Comparison of ENCODE assay signal across 8 mouse cellular contexts in genomic region chr1:176812491-176813291, GRCm38 (mm10). TPM values are rescaled to one million over a fixed set of nuclear protein-coding genes. Genes with fewer than 3 reads are reported as not detected.
DNase-seq lines count a peak whose midpoint lies in the region; ATAC-seq lines count a peak whose summit lies in the region.

No protein-coding gene starts in this region.

- 22% methylated on average over 11 of the region's 11 CpGs for WGBS in kidney, embryonic 14.5 days
- WGBS in hindbrain, embryonic 11.5 days = 32% methylated on average over 11 of the region's 11 CpGs
- WGBS in midbrain, embryonic 13.5 days = 17% methylated on average over 11 of the region's 11 CpGs

- no peak for DNase-seq in kidney, postnatal 36 days
- DNase-seq in MN1 (ENCODE audit: low spot score) = peak; percentile 47
- DNase-seq in hindbrain, embryonic 11.5 days (ENCODE audit: low spot score) = peak; percentile 13
- no peak for DNase-seq in gastrocnemius, postnatal 4 days (ENCODE audit: low spot score in 2 of 2)
- DNase-seq in left cerebral cortex, postnatal 36 days (ENCODE audit: low spot score in 2 of 2) = no peak
- no peak for DNase-seq in layer of hippocampus, adult 18-20 months (ENCODE audit: low spot score in 2 of 2)

- no peaks in the 10 kb centered on the region for H3K27me3 ChIP-seq in kidney, embryonic 14.5 days (ENCODE audit: control insufficient read depth, insufficient read depth, low read length)
- no peaks in the 10 kb centered on the region for H3K27me3 ChIP-seq in hindbrain, embryonic 11.5 days (ENCODE audit: control insufficient read depth, insufficient read depth, low read length)
- H3K27me3 ChIP-seq in midbrain, embryonic 13.5 days = no peaks in the 10 kb centered on the region

- H3K4me1 ChIP-seq in kidney, embryonic 14.5 days (ENCODE audit: control insufficient read depth, insufficient read depth, low read length) = peaks cover 3% of the 10 kb centered on the region; the same call in 1 of the 2 replicates
- H3K4me1 ChIP-seq in hindbrain, embryonic 11.5 days (replicated peaks; ENCODE audit: control insufficient read depth, insufficient read depth, low read length) = no peaks in the 10 kb centered on the region
- peaks cover 49% of the 10 kb centered on the region for H3K4me1 ChIP-seq in midbrain, embryonic 13.5 days (replicated peaks)

- peak overlapping the region; percentile 89 for H3K9ac ChIP-seq in kidney, embryonic 14.5 days (ENCODE audit: low read depth, low read length)
- peak overlapping the region; percentile 96 for H3K9ac ChIP-seq in hindbrain, embryonic 11.5 days (ENCODE audit: low read depth, low read length)
- peak overlapping the region; percentile 97 for H3K9ac ChIP-seq in midbrain, embryonic 13.5 days (replicated peaks)

- intact Hi-C loops in left cerebral cortex, postnatal 36 days (cut with DNase I) = loop anchor here (2.0 kb wide), 1 partner anchor 444 kb away; no protein-coding TSS in a partner anchor

- peak overlapping the region; percentile 90 for H3K4me3 ChIP-seq in kidney, embryonic 14.5 days (ENCODE audit: low read length)
- H3K4me3 ChIP-seq in hindbrain, embryonic 11.5 days (ENCODE audit: low read depth, low read length) = peak overlapping the region; percentile 93
- peak overlapping the region; percentile 91 for H3K4me3 ChIP-seq in midbrain, embryonic 13.5 days (replicated peaks)

- H3K27ac ChIP-seq in kidney, embryonic 14.5 days (ENCODE audit: low read depth, low read length) = peak overlapping the region; percentile 96
- peak overlapping the region; percentile 100 for H3K27ac ChIP-seq in hindbrain, embryonic 11.5 days (ENCODE audit: low read depth, low read length)
- peak overlapping the region; percentile 100 for H3K27ac ChIP-seq in midbrain, embryonic 13.5 days

- no peaks in the 10 kb centered on the region for H3K36me3 ChIP-seq in kidney, embryonic 14.5 days (ENCODE audit: control insufficient read depth, insufficient read depth, low read length)
- H3K36me3 ChIP-seq in hindbrain, embryonic 11.5 days (ENCODE audit: control insufficient read depth, insufficient read depth, low read length) = no peaks in the 10 kb centered on the region
- H3K36me3 ChIP-seq in midbrain, embryonic 13.5 days = no peaks in the 10 kb centered on the region

- no peak for ATAC-seq in kidney, embryonic 14.5 days (ENCODE audit: low FRiP score, low TSS enrichment)
- ATAC-seq in hindbrain, embryonic 11.5 days (ENCODE audit: low FRiP score) = no peak
- no peak for ATAC-seq in midbrain, embryonic 13.5 days

- no peaks in the 10 kb centered on the region for H3K9me3 ChIP-seq in kidney, embryonic 14.5 days (ENCODE audit: control insufficient read depth, low read length)
- no peaks in the 10 kb centered on the region for H3K9me3 ChIP-seq in hindbrain, embryonic 11.5 days (ENCODE audit: control insufficient read depth, low read length)
- no peaks in the 10 kb centered on the region for H3K9me3 ChIP-seq in midbrain, embryonic 13.5 days

- peak overlapping the region; percentile 67 for H3K4me2 ChIP-seq in kidney, embryonic 14.5 days (replicated peaks; ENCODE audit: low read depth, low read length)
- H3K4me2 ChIP-seq in hindbrain, embryonic 11.5 days (replicated peaks; ENCODE audit: low read depth, low read length) = peak overlapping the region; percentile 63
- H3K4me2 ChIP-seq in midbrain, embryonic 13.5 days (replicated peaks) = peak overlapping the region; percentile 67

RNA-seq across cellular contexts. Expression of gene Cep170, which starts 1.2 kb away (rescaled TPM):
- polyA plus RNA-seq in kidney, embryonic 14.5 days (2014; fragmentation: Nextera tagmentation; extraction: Ambion mirVana) = 18.8 and 32.2 TPM in 2 replicates
- polyA plus RNA-seq in hindbrain, embryonic 11.5 days (2014; fragmentation: Nextera tagmentation; extraction: Ambion mirVana) = 80.1 and 108 TPM in 2 replicates
- polyA plus RNA-seq in midbrain, embryonic 13.5 days (2015; fragmentation: Nextera tagmentation; extraction: Ambion mirVana) = 124 and 140 TPM in 2 replicates
- 10 to 100 TPM; 59.8 to 65.1 TPM for total RNA-seq in gastrocnemius, postnatal 4 days (2021)
- total RNA-seq in left cerebral cortex, postnatal 36 days (2021) = 100 to 1,000 TPM in 1 of 2 experiments, 10 to 100 TPM in 1; 86.7 to 106 TPM
- total RNA-seq in layer of hippocampus, adult 18-20 months (2021) = 100 to 1,000 TPM; 101 to 103 TPM

RNA-seq across cellular contexts. Expression of gene Sdccag8, which starts 1.8 kb away (rescaled TPM):
- polyA plus RNA-seq in kidney, embryonic 14.5 days (2014; fragmentation: Nextera tagmentation; extraction: Ambion mirVana) = 17.0 and 17.6 TPM in 2 replicates
- polyA plus RNA-seq in hindbrain, embryonic 11.5 days (2014; fragmentation: Nextera tagmentation; extraction: Ambion mirVana) = 23.9 and 26.7 TPM in 2 replicates
- polyA plus RNA-seq in midbrain, embryonic 13.5 days (2015; fragmentation: Nextera tagmentation; extraction: Ambion mirVana) = 24.2 and 28.5 TPM in 2 replicates
- total RNA-seq in gastrocnemius, postnatal 4 days (2021) = 1 to 10 TPM; 8.3 to 8.4 TPM
- total RNA-seq in left cerebral cortex, postnatal 36 days (2021) = 10 to 100 TPM; 12.1 to 19.8 TPM
- 10 to 100 TPM; 16.3 to 16.9 TPM for total RNA-seq in layer of hippocampus, adult 18-20 months (2021)

Comparison
In these comparisons a context has a peak if more than half of its experiments do, and no peak if none do; other contexts are left out.
1. DNase-seq: peak in MN1 (single experiment) and hindbrain, embryonic 11.5 days (single experiment); none in kidney, postnatal 36 days (0 of 2), gastrocnemius, postnatal 4 days (0 of 2), left cerebral cortex, postnatal 36 days (0 of 2) and layer of hippocampus, adult 18-20 months (0 of 2).
2. Peak in every context shown above with its lines, with median percentiles within 50 percentile points of each other: H3K27ac ChIP-seq, H3K4me2 ChIP-seq, H3K4me3 ChIP-seq and H3K9ac ChIP-seq.